Mouse (Mus musculus) inflammation-experienced regulatory T-cells, adult 6 months (primary cell): ENCODE results near the gene Trak1. TPM values are rescaled to one million over a fixed set of nuclear protein-coding genes. Genes with fewer than 3 reads are reported as not detected.

ENCODE experiments used
- ATAC-seq: one replicate; pipeline ENCODE4 v1.8.0; 2017
- polyA plus RNA-seq, 3 experiments: library from polyadenylated mRNA; unstranded; fragments of 100-300 nt; shearing (Covaris generic); gene quantifications; one replicate each; pipeline ENCODE4 v1.2.1; 2017

Trak1 gene
- polyA plus RNA-seq, result 10 to 100 TPM in 2 of 3 experiments, 1 to 10 TPM in 1; 7.5 to 12.9 (median 11.8) TPM

DNA sequence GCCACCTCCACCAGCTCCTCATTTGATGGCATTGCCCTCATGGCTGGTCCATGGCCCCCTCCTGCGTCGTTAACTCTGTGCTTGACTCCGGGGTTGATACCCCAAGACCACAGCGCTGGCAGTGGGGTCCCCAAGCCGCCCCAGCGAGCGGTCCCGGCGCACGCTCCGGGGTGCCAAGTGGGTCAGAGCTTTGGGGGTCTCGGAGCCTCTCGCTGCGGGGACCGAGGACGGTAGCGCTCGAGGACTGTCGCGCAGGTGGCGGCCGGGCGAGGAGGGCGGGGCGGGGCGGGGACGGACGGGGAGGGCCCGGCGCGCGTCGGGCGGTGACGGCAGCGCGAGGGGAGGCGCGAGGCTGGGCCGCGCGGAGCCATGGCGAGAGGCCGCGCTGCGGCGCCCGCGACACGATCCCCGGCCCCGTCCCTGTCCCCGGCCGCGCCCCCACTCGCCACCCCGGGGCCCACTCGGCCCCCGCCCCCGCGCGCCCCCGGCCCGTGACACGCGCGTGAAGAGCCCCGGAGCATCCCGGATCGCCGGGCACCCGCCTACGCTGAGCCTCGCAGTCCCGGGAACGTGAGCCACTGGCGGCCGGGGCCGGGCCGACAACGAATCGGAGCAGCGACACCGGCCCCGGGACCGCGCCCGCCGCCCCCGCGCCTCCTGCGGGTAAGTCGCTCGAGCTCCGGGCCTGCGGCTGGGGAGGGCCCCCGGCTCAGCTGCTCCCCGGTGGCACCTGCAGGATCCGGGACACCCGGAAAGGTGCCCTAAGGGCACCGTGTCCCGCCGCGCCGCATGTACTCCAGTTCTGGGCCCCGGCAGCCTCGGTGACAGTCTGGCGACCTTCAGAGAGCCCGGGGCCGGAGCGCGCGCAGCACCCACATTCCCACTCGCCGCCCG, at the start of gene Trak1:
TSS of gene Trak1 (plus strand) at position 332 of the 894 bp plus-strand sequence.
- ATAC-seq, result peak; percentile 44

DNA sequence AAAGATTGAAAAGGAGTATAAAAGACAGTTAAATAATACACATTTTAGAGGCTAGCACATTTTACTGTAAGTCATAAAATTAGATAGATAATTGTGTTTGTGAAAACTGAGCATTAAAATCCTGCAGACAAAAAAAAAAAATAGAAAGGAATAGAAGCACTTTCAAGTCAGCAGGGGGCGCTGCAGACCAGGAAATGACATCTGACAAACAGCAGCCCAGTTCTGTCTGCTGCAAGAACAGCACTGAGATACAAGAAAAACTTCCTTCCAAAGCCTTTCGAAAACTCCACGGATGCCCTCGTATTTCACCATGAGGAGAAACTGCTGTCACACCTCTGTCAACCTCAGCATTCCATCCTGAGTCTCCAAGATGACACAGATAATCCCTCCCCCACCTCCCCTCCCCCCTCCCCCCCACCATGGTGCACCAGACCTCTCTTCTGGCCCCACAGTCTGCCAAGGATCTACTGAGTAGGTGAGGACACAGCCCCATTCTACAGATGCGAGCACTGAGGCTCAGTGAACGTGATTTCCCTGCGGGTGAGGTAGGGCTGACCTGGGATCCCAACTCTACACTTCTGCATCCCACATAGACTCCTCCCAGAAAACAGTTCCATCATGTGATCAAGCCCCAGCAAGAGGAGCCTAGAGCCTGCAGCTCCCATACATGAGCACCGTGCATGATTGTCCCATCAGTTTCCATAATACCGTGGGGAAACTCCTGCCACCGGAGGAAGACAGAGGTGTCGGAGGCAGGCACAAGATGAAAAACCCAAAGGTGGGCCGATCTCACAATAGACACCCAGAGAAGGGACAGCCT, 49.1 kb upstream of the Trak1 start:
- no peak for ATAC-seq

DNA sequence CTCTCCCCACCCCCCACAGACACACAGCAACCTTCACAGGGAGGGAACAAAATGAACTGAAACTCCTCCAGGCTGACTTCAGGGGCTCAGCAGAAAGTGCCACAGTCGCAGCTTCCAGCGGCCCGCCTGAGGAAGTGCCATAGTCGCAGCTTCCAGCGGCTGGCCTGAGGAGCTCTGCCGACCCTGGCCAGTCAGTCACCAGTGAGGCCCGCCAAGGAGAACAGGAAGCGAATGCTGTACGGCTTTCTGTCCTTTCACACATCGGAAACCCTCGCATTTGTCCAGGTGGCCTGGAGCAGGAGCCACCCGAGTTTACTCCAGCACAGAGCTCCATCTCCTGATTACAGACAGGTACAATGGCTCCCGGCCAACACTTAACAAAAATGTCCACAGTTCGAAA, 47.5 kb upstream of the Trak1 start:
- no peak for ATAC-seq

DNA sequence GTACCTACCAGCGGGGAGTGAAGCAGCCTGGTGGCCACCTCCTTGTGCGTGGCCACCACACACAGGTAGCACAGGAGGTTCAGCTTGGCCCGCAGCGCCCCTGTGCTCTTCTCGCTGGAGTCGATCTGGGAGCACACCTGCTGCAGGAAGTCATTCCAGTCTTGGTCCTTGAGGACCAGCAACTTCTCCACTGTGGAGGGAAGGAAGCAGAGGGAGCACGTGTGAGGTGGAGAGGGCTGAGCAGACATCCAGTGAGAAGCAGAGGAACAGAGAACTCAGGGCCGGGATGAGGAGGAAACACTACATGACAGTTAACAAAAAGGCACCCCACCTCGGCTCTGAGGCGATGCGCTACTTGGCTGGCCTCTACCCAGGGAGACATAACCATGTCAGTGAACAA, 46.4 kb upstream of the Trak1 start:
- ATAC-seq, result no peak

DNA sequence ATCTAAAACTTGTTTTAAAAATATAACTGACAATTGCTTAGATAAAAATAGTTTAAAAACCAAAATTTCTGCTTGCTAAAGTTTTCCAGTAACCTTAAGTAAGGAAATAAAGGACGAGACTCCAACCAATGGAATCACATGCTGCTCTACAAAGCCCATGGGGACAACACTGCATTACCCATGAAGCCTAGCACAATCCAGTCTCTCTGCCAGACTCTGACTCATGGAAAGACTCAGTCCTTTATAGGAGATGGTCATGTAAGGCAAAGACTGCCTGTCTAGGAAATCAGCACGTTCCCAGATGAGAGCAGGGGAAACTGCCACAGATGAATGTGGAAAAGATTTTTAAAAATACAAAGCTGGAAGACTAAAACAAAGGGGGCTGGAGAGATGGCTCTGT, 43.3 kb upstream of the Trak1 start:
- no peak for ATAC-seq

DNA sequence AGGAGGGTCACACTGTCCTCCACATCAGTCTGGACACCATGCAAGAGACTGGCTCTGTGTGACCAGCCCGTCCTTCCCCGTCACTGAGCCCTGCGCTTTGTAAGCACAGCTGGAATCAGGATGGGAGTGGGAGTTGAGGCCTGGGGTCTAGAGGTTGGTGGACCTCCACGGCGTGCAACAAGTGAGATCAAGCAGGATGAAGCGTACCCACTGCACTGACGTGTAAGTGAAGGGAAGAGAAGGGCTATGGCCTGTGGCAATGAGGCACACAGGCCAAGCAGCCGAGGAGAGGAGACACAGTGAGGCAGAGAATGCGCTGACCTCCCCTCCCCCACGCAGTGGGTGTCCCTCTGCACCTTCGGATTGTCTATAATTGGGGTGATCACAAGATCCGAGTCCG, 42.5 kb upstream of the Trak1 start:
- ATAC-seq, result no peak

DNA sequence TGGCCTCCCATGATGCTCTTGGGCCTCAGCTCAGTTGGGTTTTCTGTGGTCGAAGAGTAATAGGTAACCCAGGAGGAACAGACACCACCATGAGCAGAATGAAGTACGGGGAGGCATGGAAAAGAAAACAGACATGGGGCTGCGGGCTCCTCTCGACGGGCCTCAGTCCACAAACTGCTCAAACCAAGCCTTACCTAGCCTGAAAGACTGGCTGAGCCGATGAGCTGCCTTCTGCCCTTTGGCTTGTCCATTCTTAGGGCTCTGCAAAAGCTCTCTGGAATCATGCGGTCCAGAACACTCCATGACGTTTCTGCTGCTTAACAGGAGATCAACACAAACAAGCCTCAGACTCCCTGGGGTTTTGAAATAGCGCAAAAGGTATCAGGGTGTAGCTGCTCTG, 40.2 kb upstream of the Trak1 start:
- no peak for ATAC-seq

DNA sequence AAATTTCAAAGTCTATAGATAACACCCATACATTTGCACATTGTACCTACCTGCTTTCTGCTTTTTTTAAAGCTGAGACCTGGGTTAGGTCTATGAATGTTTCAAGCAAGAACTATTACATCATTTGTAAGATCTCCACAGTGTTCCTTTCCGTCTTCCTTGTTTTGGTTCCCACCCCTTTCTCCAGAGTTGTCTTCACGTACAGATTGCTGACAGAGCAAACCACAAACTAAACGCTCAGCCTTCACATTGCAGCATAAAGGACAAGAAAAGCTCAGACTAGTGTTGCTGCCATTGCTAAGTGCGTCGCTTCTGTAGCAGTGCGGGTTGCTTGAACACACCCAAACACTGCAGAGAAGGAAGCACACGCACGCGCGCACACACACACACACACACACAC, 32.0 kb upstream of the Trak1 start:
- no peak for ATAC-seq

DNA sequence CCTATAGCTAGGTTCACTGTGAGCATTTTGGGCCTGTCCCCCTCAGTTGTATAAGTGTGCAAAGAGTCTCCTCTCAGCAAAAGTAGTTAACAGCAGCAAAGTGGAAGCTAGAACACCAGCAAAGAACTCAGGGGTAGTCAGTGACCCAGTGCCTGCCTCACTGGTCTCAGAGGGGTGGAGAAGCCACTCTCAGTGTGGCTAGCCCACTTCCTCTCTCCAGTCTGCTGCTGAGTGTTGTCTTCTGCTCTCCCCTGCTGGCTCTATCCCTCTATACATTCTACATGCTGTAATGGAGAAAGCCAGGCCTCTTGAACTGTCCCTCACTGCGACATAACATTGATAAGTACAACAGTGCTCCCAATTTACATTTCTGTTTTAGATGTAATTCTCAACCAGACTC, 26.2 kb upstream of the Trak1 start:
- no peak for ATAC-seq

DNA sequence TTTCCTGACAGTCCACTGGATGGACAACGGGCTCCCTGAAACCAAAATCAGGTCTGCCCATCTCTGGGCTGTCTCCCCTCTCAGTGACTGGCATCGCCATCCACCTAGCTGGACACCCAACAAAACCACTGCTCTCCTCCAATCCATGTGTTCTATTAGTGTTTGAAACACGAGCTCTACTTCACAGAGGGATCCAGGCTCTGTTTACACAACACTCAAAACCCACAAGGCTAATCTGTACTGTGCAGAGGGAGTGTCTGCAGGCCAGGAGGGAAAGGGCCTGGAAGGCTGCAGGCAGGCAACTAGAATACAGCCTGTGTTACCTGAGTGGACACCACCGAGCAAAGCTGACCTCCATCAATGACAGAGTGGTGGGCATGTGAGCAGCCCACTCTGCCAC, 25.7 kb upstream of the Trak1 start:
- no peak for ATAC-seq

DNA sequence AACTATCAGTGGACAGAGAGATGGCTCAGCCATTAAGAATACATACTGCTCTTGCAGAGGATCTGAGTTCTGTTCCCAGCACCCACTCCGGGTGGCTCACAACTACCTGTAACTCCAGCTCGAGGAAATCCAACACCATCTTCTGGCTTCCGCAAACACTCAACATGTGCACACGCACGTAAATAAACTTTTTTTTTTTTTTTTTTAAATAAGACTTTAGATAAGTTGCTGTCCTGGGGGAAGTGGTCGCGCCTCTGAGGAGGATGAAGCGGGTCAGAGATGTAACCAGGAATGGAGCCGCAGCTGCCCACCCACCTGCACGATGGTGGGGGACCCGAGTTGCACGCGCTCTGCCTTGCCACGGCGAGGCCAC, 20.6 kb upstream of the Trak1 start:
- no peak for ATAC-seq

DNA sequence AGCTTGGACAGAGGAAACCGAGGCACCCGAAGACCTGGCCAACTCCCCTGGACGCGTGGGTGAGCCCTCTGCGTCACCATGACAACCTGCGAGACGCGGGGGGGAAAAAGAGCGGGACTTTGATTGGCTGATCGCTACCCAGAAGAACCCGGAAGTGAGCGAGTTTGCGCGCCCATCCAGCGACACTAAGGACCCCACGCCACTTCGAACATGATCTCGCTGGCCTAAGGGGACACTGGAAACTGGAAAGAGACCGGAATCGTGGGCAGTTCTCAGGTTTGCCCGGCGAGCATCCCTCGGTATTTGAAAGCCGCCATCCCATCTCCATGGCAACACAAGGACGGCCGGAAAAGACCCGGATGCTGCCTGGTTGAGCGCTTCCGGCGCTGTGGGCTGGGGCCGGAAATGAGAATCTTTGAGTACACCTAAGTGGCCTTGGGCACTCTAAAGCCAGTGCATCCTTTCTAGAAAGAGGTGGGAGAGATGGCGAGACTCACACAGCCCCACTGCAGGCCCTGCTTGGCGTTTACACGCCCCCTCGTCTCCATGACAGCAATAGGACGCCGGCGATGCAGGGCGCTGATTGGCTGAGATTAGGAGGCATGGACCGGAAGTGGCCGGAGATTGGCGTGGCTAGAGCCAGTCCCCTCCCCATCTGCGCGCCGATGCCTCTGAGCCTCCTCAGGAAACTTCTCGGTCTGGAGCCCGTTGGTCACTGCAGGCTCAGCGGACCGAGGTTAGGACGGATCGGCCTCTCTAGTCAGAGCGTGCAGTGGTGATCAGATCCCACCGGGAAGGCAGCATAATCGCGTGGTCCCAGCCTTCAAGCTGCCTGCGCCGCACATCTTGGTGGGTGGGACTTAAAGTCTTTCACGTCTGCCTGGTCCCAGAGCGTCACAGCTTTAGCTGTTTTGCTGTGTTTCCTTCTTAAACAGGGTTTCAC, 19.9 kb upstream of the Trak1 start, which contains the start of gene Ulk4:
TSS of gene Ulk4 (minus strand) at position 80 of the 943 bp plus-strand sequence.
- ATAC-seq, result peak; percentile 82

DNA sequence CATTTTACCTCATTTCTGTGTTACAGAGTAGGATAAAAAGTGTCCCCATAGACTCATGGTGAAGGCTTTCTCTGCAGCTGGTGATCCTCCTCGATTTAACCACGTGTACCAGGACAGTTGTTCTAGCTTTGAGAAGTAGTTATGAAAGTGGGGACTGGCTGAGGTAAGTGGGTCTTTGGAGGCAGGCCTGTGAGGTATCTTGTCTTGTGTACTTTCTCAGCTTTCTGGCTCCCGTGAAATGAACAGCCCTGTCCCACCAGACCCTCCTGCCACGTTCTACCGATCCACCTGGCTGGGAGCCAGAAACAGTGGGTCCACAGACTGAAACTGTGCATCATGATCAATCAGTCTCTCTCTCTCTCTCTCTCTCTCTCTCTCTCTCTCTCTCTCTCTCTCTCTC, 18.1 kb upstream of the Trak1 start:
- ATAC-seq, result no peak

DNA sequence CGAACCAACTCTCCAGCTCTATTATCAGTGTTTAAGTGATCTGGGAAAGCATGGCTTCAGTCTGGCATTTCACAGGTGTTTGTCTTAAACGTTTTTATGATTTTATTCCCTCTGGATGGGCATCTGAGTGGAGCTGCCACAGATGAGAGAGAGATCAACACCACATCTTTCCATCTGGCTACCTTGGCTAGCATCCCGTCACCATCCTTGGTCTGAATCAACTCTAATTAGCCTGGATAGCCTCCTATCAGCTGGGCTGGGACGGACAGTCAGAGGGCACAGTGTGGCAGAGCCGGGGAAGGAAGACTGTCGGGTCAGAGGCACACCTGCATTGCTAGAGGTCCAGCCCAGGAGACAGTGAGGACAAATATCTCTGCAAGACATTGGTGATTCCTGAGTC, 15.4 kb upstream of the Trak1 start:
- ATAC-seq, result no peak

DNA sequence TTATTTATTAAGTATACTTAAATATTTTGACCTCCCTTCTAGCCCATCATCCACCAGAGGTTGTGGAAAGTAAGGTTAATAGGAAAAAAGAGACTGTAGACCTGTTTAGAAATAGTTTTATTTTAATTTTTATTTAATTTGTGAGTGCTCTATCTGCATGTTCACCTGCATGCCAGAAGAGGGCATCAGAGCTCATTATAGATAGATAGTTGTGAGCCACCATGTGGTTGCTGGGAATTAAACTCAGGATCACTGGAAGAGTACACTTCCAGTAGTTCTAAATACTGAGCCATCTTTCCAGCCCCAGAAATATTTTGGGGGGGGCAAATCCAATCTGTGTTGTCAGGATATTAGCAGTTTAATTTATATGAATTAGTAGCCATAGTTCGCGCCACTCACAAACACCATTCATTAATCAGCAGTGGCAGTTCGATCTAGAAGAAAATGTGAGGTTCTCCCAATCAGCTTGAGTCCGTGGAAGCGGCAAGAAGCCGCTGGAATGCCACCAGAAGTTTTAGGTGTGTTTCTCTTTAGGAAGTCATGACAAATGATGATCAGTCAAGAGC, 13.6 kb upstream of the Trak1 start:
- no peak for ATAC-seq

DNA sequence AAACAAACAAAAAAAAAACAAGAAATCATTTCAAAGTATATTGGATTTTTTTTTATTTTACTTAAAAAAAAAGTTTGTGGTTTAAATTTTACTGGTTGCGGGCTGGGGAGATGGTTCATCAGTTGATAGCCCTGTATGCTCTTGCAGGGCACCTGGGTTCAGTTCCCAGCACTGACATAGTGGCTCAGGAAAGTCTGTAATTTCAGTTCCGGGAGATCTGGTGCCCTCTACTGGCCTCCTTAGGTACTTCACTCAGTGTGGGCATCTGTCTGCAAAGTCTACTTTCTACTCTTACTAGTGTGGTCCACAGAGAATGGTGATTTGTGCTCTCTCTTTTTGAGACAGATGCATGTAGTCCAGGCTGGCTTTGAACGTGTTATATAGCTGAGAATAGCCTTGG, 12.9 kb upstream of the Trak1 start:
- ATAC-seq, result no peak

DNA sequence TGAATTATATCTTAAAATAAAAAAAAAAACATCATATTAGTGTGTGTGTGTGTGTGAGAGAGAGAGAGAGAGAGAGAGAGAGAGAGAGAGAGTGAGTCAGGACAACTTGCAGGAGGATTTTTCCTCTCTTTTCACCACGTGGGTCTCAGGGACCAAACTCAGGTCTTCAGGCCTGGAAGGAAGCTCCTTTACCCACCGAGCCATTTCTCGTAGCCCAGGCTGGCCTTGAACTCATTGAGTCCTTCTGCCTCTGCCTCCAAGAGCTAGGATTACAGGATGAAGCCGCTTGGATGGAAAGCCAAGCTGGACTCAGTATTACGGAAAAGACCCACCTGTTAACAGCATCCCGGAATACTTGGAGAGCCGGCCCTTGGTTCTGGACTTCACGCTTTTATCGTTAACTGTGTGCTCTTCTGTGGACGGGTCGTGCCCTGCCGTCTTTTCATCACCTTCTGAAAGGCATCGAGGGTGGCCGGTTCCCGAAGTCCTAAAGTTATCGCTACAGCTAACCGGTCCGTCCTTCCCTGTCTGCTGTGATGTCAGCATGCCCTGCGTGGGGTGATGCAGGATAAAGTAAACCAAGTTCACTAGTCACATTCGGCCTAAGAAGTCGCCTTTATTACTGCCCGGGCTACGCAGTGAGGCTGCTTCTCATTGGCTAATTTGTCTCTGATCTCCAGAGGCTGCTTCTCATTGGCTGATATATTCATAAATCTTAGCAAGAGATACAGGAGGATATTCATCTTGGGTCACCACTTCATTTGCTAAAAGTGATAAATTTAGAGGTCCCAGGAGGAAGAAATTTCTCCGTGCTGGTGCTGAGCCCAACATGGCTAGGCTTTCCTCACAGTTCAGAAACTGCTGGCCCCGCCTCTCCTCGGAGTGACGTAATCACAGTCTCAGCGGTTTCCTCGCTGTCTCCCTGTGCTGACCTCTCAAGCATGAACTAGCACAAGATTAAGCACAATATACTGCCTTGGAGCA, 11.7 kb upstream of the Trak1 start:
- peak; percentile 83 for ATAC-seq

DNA sequence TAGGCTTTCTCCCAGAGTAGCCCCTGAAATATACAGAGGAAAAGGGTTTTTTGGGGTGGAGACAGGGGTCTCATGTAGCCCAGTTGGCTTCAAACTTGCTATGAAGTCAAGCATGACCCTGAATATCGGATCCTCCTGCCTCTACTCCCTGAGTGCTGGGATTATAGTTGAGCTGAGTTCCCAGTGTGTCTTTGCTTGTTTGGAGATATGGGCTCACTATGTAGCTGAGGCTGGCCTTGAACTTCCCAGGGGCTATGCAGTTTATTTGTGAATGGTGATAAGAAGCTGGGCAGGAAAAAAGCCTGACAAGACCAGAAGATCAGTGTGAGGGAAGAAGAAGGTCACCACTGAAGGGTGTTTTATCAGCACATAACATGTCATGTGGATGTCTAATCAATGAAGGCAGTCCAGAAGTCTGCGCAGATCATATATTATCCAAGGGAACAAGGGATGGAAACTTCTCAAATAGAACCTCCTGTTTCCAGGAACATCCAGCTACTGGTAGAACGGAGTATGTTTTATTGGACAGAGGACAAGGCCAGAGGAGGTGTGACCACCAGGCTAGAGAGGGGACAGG, 10.9 kb upstream of the Trak1 start:
- ATAC-seq, result no peak

DNA sequence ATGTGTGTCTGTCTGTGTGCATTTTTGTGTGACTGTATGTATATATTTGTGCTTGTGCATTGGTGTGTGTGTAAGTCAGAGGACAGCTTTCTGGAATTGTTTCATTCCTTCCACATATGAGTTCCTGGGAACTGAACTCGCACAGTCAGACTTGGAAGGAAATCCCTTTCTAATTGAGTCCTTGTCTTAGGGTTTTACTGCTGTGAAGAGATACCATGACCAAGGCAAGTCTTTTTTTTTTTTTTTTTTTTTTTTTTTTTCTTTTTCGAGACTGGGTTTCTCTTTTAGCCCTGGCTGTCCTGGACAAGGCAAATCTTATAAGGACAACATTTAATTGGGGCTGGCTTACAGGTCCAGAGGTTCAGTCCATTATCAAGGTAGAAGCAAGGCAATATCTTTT, 6.0 kb upstream of the Trak1 start:
- no peak for ATAC-seq

DNA sequence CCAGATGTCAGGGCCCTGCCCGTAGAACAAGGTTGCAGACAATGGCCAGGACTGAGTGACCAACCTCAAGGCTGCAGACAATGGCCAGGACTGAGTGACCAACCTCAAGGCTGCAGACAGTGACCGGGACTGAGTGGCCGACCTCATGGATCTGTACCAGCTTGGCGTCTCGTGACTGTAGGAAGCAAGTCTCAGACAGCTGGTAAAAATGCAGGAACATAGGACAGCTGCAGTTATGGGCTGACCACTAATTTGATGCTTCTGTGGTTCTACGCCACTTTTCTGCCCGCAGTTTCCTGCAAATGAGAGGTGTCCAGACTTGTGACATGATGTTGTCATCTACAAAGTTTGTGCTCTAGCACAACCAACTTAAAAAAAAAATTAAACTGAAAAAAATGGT, 4.1 kb upstream of the Trak1 start:
- ATAC-seq, result no peak

DNA sequence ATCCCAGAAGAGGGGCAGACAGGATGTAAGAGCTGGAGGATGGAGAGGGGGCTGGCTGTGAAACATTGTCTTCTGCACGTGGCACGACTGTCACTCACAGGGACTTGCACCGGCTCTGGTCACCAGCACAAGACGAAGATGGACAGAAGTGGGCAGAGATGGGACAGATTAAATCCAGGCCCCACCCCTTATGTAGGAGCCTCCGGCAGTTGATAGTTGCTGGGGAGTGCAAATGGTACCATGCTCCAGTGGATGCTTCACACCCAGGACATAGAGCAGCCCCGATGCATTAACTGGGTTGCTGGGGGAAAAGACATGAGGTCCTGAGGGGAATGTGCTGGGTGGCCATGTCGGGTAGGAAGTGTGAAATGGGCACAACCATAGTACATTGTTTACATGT, 2.1 kb upstream of the Trak1 start:
- no peak for ATAC-seq
